Mouse (Mus musculus) midbrain, embryonic 12.5 days (tissue): ENCODE measurements around the gene Sept3. TPM values are rescaled to one million over a fixed set of nuclear protein-coding genes. Genes with fewer than 3 reads are reported as not detected.

Experiments
- ATAC-seq: fragments of 200-750 bp; cut with Nextera tagmentation; 2 replicates; pipeline ENCODE4 v1.8.0; 2017; ENCODE audit warnings: low read depth, moderate TSS enrichment, moderate library complexity; ENCODE audit not compliant: low FRiP score
- H3K27ac ChIP-seq: fragments of 300-500 bp; sonication (generic); replicated peaks from 2 replicates; pipeline ENCODE4 v1.5.1; 2016; ENCODE audit warnings: mild to moderate bottlenecking
- H3K27me3 ChIP-seq: fragments of 300-500 bp; sonication (generic); 2 replicates; pipeline ENCODE4 v1.6.1; 2016; ENCODE audit warnings: mild to moderate bottlenecking
- H3K36me3 ChIP-seq: fragments of 300-500 bp; sonication (generic); 2 replicates; pipeline ENCODE4 v1.6.1; 2016
- H3K4me1 ChIP-seq: fragments of 300-500 bp; sonication (generic); 2 replicates; pipeline ENCODE4 v1.6.1; 2016
- H3K4me2 ChIP-seq: fragments of 300-500 bp; sonication (generic); replicated peaks from 2 replicates; pipeline ENCODE4 v1.6.1; 2016; ENCODE audit warnings: mild to moderate bottlenecking, moderate library complexity
- H3K4me3 ChIP-seq: fragments of 300-500 bp; sonication (generic); 2 replicates; pipeline ENCODE4 v1.5.1; 2016; ENCODE audit warnings: mild to moderate bottlenecking
- H3K9ac ChIP-seq: fragments of 300-500 bp; sonication (generic); replicated peaks from 2 replicates; pipeline ENCODE4 v1.6.1; 2016; ENCODE audit warnings: mild to moderate bottlenecking, moderate library complexity
- H3K9me3 ChIP-seq: fragments of 300-500 bp; sonication (generic); 2 replicates; pipeline ENCODE4 v1.6.1; 2016; ENCODE audit warnings: mild to moderate bottlenecking
- WGBS: fragments of 180-500 bp; shearing (Covaris S2); methylation state at CpG from one replicate; pipeline ENCODE4 v1.1.7; 2016; 5-methylcytosine and 5-hydroxymethylcytosine counted together
- polyA plus RNA-seq: library from polyadenylated mRNA; unstranded; fragments of >200 nt; fragmentation: Nextera tagmentation; extraction: Ambion mirVana; gene quantifications from 2 replicates; pipeline ENCODE4 v1.2.1, GENCODE M21; 2016

Sept3 gene
- polyA plus RNA-seq, 1 experiment from 2014 or later: 237 TPM

DNA sequence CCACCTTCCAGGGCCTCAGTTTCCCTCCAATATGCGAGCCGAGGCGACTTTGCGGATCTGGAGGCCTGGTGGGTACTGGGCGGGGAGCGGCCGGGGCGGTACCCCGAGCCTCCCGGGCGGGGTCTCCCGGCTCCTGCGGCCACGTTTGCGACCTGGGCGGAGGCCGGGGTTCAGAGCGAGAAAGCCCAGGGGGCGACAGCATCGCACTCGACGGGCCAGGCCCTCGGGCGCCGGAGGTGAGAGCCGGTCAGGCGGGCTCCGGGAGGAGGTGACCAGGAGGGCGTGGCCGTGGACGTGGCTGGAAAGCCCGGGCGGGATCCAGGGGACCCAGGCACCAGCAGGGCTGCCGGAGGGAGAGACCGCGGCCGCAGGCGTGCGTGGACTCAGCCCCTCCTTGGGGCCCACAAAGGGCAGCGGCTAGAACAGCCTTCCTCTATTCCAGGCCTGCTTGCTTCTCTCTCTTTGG lies 66.4 kb downstream of the Sept3 start:
- H3K4me1 ChIP-seq: peaks cover 22% of the 10 kb centered on the region
- H3K9me3 ChIP-seq: no peaks in the 10 kb centered on the region
- peaks cover 2% of the 10 kb centered on the region; the same call in 1 of the 2 replicates for H3K36me3 ChIP-seq
- peak overlapping the region; percentile 37 for H3K4me3 ChIP-seq
- peaks cover 30% of the 10 kb centered on the region for H3K27me3 ChIP-seq
- WGBS: 3% methylated on average over 40 of the region's 40 CpGs
- H3K4me2 ChIP-seq: peak overlapping the region; percentile 53
- H3K27ac ChIP-seq: peak overlapping the region; percentile 46
- ATAC-seq: no peak
- peak overlapping the region; percentile 53 for H3K9ac ChIP-seq

DNA sequence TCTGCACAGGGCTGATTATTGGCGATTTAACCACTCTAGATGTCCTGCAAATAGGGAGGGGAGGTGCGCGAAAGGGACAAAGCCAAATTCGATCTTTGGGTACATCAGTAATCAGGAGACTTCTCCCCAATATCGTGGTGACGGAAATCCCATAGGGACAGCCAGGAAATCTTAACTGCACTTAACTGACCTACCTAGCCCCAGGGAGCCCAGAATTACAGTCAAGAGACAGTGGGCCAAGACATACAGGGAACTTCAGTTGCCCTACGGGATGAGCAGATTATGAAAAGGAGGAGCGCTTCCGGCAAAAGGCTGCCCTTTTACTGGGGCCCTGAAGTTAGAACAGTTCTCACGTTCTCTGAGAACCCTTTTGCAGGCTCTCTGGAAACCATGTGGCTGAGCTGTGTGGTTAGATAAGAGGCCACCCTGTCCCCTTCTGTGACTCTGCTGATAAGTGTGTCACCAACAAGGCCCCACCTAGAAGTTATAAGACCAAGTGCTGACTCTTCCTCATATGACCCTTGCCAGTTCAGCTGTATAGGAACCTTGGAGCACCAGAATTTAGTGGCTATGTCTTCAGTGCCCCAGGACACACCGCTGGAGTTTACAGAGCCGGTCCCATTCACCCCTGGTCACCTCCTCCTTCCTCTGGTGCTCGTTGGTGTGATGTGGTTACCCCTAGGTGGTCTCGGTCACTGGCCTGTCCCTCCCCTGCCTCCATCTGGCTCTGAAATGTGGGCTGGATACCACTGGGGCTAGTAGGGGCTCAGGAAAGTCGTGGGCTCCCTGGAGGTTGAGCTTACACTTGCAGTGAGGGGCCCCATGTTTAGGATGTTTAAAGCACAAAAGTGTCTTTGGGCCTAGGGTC lies 67.2 kb downstream of the Sept3 start:
- Histone ChIP-seq H3K4me1 (peaks cover 24% of the 10 kb centered on the region), H3K9ac (peak overlapping the region; percentile 53; the same call in 1 of the 2 replicates), H3K36me3 (no peaks in the 10 kb centered on the region), H3K4me2 (peak overlapping the region; percentile 53; the same call in 1 of the 2 replicates), H3K9me3 (no peaks in the 10 kb centered on the region), H3K27ac (peak overlapping the region; percentile 46), H3K27me3 (peaks cover 30% of the 10 kb centered on the region), H3K4me3 (0 out of 2 replicates have a peak overlapping the region, but pooled peaks have one; percentile 37)
- no peak for ATAC-seq
- WGBS: 68% methylated on average over 15 of the region's 15 CpGs

GRCm38 (mm10) chr15:82342543-82342935 lies 67.8 kb downstream of the Sept3 start:
- 0 out of 2 replicates have a peak, but pooled peaks cover 4% of the 10 kb centered on the region for H3K36me3 ChIP-seq
- H3K9ac ChIP-seq: no peak overlapping the region
- H3K27me3 ChIP-seq: peaks cover 30% of the 10 kb centered on the region
- H3K9me3 ChIP-seq: no peaks in the 10 kb centered on the region
- no peak for ATAC-seq
- no peak overlapping the region for H3K4me3 ChIP-seq
- H3K4me2 ChIP-seq: no peak overlapping the region
- H3K4me1 ChIP-seq: peaks cover 25% of the 10 kb centered on the region
- 80% methylated on average over 5 of the region's 5 CpGs for WGBS
- H3K27ac ChIP-seq: 0 out of 2 replicates have a peak overlapping the region, but pooled peaks have one; percentile 46

DNA sequence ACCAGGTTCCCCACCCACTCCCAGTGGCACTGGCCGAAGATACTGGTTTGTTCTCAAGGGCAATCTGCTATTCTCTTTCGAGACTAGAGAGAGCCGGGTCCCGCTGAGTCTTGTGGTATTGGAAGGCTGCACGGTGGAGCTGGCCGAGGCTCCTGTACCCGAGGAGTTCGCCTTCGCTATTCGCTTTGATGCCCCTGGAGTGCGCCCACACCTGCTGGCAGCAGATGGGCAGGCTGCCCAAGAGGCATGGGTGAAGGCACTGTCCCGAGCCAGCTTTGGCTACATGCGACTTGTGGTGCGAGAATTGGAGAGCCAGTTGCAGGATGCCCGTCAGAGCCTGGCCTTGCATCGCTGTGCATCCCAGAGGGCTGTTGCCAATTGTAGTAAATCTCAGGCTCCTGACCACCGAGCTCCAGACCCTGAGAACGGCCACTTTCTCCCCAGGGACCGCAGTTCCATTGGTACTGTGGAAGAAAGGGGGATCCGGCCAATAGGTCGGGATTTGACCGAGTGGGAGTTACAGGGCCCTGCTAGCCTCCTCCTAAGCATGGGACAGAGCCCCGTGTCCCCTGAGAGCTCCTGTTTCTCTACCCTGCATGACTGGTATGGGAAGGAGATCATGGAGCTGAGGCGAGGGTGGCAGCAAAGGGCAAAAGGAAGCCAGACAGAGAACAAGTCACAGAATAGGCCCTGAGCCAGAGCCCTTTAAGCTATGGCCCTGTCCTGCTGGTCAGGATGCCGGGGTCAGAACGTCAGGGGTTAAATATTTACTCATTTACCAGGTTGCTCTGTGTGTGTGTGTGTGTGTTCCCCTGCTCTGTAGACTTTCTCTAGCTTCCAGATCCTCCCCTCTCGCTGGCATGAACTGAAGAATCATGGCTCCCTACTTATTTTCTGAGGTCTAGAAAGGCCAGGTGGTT lies 68.9 kb downstream of the Sept3 start:
- WGBS: 94% methylated on average over 27 of the region's 27 CpGs
- H3K9ac ChIP-seq: no peak overlapping the region
- peaks cover 19% of the 10 kb centered on the region for H3K4me1 ChIP-seq
- no peak for ATAC-seq
- H3K36me3 ChIP-seq: peaks cover 13% of the 10 kb centered on the region
- no peak overlapping the region for H3K4me2 ChIP-seq
- no peak overlapping the region for H3K4me3 ChIP-seq
- H3K27ac ChIP-seq: 0 out of 2 replicates have a peak overlapping the region, but pooled peaks have one; percentile 20
- no peaks in the 10 kb centered on the region for H3K9me3 ChIP-seq
- peaks cover 30% of the 10 kb centered on the region for H3K27me3 ChIP-seq

Other genes with a start within 250 kb of the Sept3 start
- 39.9 and 43.0 TPM in 2 replicates for gene Desi1, start 241.0 kb upstream of the Sept3 start, polyA plus RNA-seq
- gene Snu13, start 227.3 kb upstream of the Sept3 start, polyA plus RNA-seq: 183 and 196 TPM in 2 replicates
- not detected in 2 replicates for gene 4930407I10Rik, start 215.7 kb upstream of the Sept3 start, polyA plus RNA-seq
- gene Mei1, start 204.9 kb upstream of the Sept3 start, polyA plus RNA-seq: 0.05 and 0.08 TPM in 2 replicates
- gene Ccdc134, start 147.0 kb upstream of the Sept3 start, polyA plus RNA-seq: 17.3 and 18.3 TPM in 2 replicates
- gene Srebf2, start 127.7 kb upstream of the Sept3 start, polyA plus RNA-seq: 274 and 276 TPM in 2 replicates
- 0.73 and 0.80 TPM in 2 replicates for gene Shisa8, start 62.1 kb upstream of the Sept3 start, polyA plus RNA-seq
- gene Tnfrsf13c, start 50.5 kb upstream of the Sept3 start, polyA plus RNA-seq: 0.37 TPM in 1 of 2 replicates, not detected in the other
- gene Cenpm, start 30.1 kb upstream of the Sept3 start, polyA plus RNA-seq: 60.1 and 61.9 TPM in 2 replicates
- gene 1500009C09Rik, start 22.5 kb upstream of the Sept3 start, polyA plus RNA-seq: 2.6 and 3.3 TPM in 2 replicates
- gene Wbp2nl, start 24.1 kb downstream of the Sept3 start, polyA plus RNA-seq: 0.13 TPM in 1 of 2 replicates, not detected in the other
- gene Naga, start 64.0 kb downstream of the Sept3 start, polyA plus RNA-seq: 24.0 and 24.9 TPM in 2 replicates
- gene Pheta2, start 64.0 kb downstream of the Sept3 start, polyA plus RNA-seq: 3.3 and 4.1 TPM in 2 replicates
- gene Smdt1, start 64.1 kb downstream of the Sept3 start, polyA plus RNA-seq: 248 and 261 TPM in 2 replicates
- gene Ndufa6, start 79.4 kb downstream of the Sept3 start, polyA plus RNA-seq: 277 and 315 TPM in 2 replicates
- gene Cyp2d22, start 105.4 kb downstream of the Sept3 start, polyA plus RNA-seq: 2.3 and 2.8 TPM in 2 replicates
- not detected in 2 replicates for gene Cyp2d11, start 119.1 kb downstream of the Sept3 start, polyA plus RNA-seq
- not detected in 2 replicates for gene Cyp2d10, start 132.3 kb downstream of the Sept3 start, polyA plus RNA-seq
- gene Cyp2d9, start 158.5 kb downstream of the Sept3 start, polyA plus RNA-seq: not detected in 2 replicates